16 mouse cellular contexts compared by ENCODE assay signal in genomic region chr6:52775350-52775749, GRCm38 (mm10).
A peak's percentile ranks its signal among the peaks of the same experiment; 100 is the strongest.
DNase-seq lines count a peak whose midpoint lies in the region; ATAC-seq lines count a peak whose summit lies in the region.
"Had no signal": no experiment of that assay in that cellular context is flagged by ENCODE, and none has a peak within 500 bp of the region (broad histone marks: within the 10 kb centered on the region; RNA-seq: fewer than 3 reads in every experiment).

No protein-coding gene starts in this region.

- ATAC-seq in granulocyte monocyte progenitor cell, adult 5-6 weeks (replicated peaks; ENCODE audit: poor library complexity, severe bottlenecking): 0 out of 2 replicates have a peak, but pooled peaks have one; percentile 7
- ATAC-seq in megakaryocyte progenitor cell, adult 5-6 weeks (replicated peaks; ENCODE audit: poor library complexity): peak; percentile 17; the same call in 1 of the 2 replicates
- ATAC-seq: hindbrain, embryonic 16.5 days; intestine, embryonic 15.5 days; liver, embryonic 12.5 days had no signal

- DNase-seq in heart, adult 11 months: peak; percentile 82
- DNase-seq in heart, postnatal 25 days (ENCODE audit: low spot score): no peak
- DNase-seq in right cerebral cortex, adult 18-20 months: peak; percentile 38
- DNase-seq in right cerebral cortex, adult 2 months (ENCODE audit: low spot score in 2 of 2): no peak
- DNase-seq in cerebellum, postnatal 10 days: no peak
- DNase-seq in kidney, adult 9 months: no peak
- DNase-seq: cerebellum, adult 11 months; cerebellum, postnatal 14 days; kidney, adult 8-10 months; kidney, postnatal 25 days; layer of hippocampus, postnatal 36 days had no signal

- intact Hi-C loops in heart, postnatal 25 days (cut with DNase I): no loop called here

Comparison
In these comparisons a context has a peak if more than half of its experiments do, and no peak if none do; other contexts are left out.
1. DNase-seq: peak in heart, adult 11 months (single experiment) and right cerebral cortex, adult 18-20 months (single experiment); none in heart, postnatal 25 days (single experiment), right cerebral cortex, adult 2 months (0 of 2), cerebellum, postnatal 10 days (0 of 2) and kidney, adult 9 months (single experiment).